ENCODE assay signal across 10 mouse cellular contexts in the genomic region with DNA sequence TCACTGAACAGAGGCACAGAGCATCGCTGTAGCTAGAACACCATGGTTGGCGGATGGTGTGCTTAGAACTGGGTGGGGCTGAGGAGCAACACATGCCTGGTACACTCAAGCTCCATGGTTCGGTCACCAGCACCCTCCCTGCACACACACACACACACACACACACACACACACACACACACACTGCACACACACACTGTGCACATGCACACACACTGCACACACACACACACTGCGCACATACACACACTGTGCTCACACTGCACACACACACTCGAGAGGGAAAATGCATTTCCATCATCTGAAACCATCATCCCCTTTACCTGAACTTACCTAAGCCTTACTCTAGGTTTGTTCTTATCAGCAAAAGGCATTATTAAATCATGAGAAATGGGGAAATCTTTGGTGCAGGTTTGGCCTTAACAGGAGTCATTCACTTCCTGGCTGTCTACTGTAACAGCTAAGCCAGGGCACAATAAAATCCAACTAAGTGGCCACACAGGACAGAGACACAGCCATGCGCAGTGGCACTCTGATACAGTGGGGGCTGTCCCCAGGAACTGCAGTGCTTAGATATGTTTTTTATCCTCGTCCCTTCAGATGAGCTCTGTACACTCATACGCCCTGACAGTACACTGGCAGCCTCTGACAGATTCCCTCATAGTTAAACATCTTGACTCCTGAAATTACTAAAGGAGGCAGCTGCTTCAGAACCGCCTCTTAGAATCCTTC. TPM values are rescaled to one million over a fixed set of nuclear protein-coding genes. Genes with fewer than 3 reads are reported as not detected.
DNase-seq lines count a peak whose midpoint lies in the region; ATAC-seq and TF ChIP-seq lines count a peak whose summit lies in the region.
"Had no signal": no experiment of that assay in that cellular context is flagged by ENCODE, and none has a peak within 500 bp of the region (broad histone marks: within the 10 kb centered on the region; RNA-seq: fewer than 3 reads in every experiment).

No protein-coding gene starts in this region.

- TF ChIP-seq CTCF in kidney, postnatal 0 days (IDR thresholded peaks at IDR 0.05; ENCODE audit: low read depth) = no peak
- TF ChIP-seq CTCF in hindbrain, postnatal 0 days (IDR thresholded peaks at IDR 0.05; ENCODE audit: low read depth) = no peak

- peak overlapping the region; percentile 85 for H3K27ac ChIP-seq in kidney, postnatal 0 days
- peak overlapping the region; percentile 78 for H3K27ac ChIP-seq in forebrain, embryonic 12.5 days
- H3K27ac ChIP-seq in hindbrain, postnatal 0 days = no peak overlapping the region
- 0 out of 2 replicates have a peak overlapping the region, but pooled peaks have one; percentile 18 for H3K27ac ChIP-seq in neural tube, embryonic 15.5 days (replicated peaks)

- no peaks in the 10 kb centered on the region for H3K27me3 ChIP-seq in kidney, postnatal 0 days (ENCODE audit: insufficient read depth, low read length)
- no peaks in the 10 kb centered on the region; the same call in 1 of the 2 replicates for H3K27me3 ChIP-seq in forebrain, embryonic 12.5 days
- no peaks in the 10 kb centered on the region for H3K27me3 ChIP-seq in hindbrain, postnatal 0 days (ENCODE audit: insufficient read depth, low read length)
- no peaks in the 10 kb centered on the region for H3K27me3 ChIP-seq in neural tube, embryonic 15.5 days (replicated peaks)

- H3K4me3 ChIP-seq in kidney, postnatal 0 days (replicated peaks; ENCODE audit: low read depth, low read length) = no peak overlapping the region
- no peak overlapping the region for H3K4me3 ChIP-seq in forebrain, embryonic 12.5 days (replicated peaks)
- no peak overlapping the region for H3K4me3 ChIP-seq in hindbrain, postnatal 0 days (ENCODE audit: low read length)
- H3K4me3 ChIP-seq in neural tube, embryonic 15.5 days (replicated peaks) = no peak overlapping the region

- no peak for DNase-seq in kidney, postnatal 0 days (ENCODE audit: low spot score)
- DNase-seq in kidney, adult 18-20 months = no peak
- no peak for DNase-seq in hindbrain, postnatal 0 days (ENCODE audit: low spot score)
- DNase-seq in left cerebral cortex, postnatal 25 days (ENCODE audit: low spot score in 2 of 2) = no peak
- DNase-seq in adrenal gland, adult (ENCODE audit: inconsistent age in 2 of 2, low spot score in 1 of 2) = no peak
- DNase-seq: cerebellum, postnatal 10 days; left cerebral cortex, postnatal 4 days had no signal

- H3K4me1 ChIP-seq in kidney, postnatal 0 days (replicated peaks; ENCODE audit: insufficient read depth, low read length) = peaks cover 62% of the 10 kb centered on the region
- H3K4me1 ChIP-seq in forebrain, embryonic 12.5 days = peaks cover 40% of the 10 kb centered on the region
- H3K4me1 ChIP-seq in hindbrain, postnatal 0 days (ENCODE audit: insufficient read depth, low read length) = peaks cover 10% of the 10 kb centered on the region
- peaks cover 21% of the 10 kb centered on the region for H3K4me1 ChIP-seq in neural tube, embryonic 15.5 days

- H3K36me3 ChIP-seq in kidney, postnatal 0 days (ENCODE audit: insufficient read depth, low read length) = no peaks in the 10 kb centered on the region
- H3K36me3 ChIP-seq in forebrain, embryonic 12.5 days (replicated peaks) = no peaks in the 10 kb centered on the region
- no peaks in the 10 kb centered on the region for H3K36me3 ChIP-seq in hindbrain, postnatal 0 days (ENCODE audit: insufficient read depth, low read length)
- H3K36me3 ChIP-seq in neural tube, embryonic 15.5 days = no peaks in the 10 kb centered on the region
- H3K36me3 ChIP-seq: G1E had no signal

- peak; percentile 26; the same call in 1 of the 2 replicates for ATAC-seq in kidney, postnatal 0 days (replicated peaks; ENCODE audit: low FRiP score, low read depth)
- ATAC-seq in forebrain, embryonic 12.5 days (ENCODE audit: low FRiP score) = 0 out of 2 replicates have a peak, but pooled peaks have one; percentile 28
- ATAC-seq in hindbrain, postnatal 0 days = peak; percentile 76
- no peak; the same call in 1 of the 2 replicates for ATAC-seq in neural tube, embryonic 15.5 days (ENCODE audit: low FRiP score)

- no peak overlapping the region for H3K4me2 ChIP-seq in kidney, postnatal 0 days (ENCODE audit: low read length)
- H3K4me2 ChIP-seq in forebrain, embryonic 12.5 days = no peak overlapping the region
- H3K4me2 ChIP-seq in hindbrain, postnatal 0 days (ENCODE audit: low read depth, low read length) = no peak overlapping the region
- no peak overlapping the region for H3K4me2 ChIP-seq in neural tube, embryonic 15.5 days

- no peaks in the 10 kb centered on the region for H3K9me3 ChIP-seq in kidney, postnatal 0 days (replicated peaks; ENCODE audit: low read length)
- no peaks in the 10 kb centered on the region for H3K9me3 ChIP-seq in forebrain, embryonic 12.5 days
- no peaks in the 10 kb centered on the region for H3K9me3 ChIP-seq in hindbrain, postnatal 0 days (ENCODE audit: low read length)
- H3K9me3 ChIP-seq in neural tube, embryonic 15.5 days (replicated peaks) = no peaks in the 10 kb centered on the region
- H3K9me3 ChIP-seq: G1E had no signal

- 59% methylated on average over 9 of the region's 9 CpGs for WGBS in kidney, postnatal 0 days
- 57% methylated on average over 9 of the region's 9 CpGs for WGBS in forebrain, embryonic 12.5 days
- 63% methylated on average over 9 of the region's 9 CpGs for WGBS in hindbrain, postnatal 0 days
- 71% methylated on average over 9 of the region's 9 CpGs for WGBS in neural tube, embryonic 15.5 days

- H3K9ac ChIP-seq in kidney, postnatal 0 days (ENCODE audit: low read depth, low read length) = no peak overlapping the region
- no peak overlapping the region for H3K9ac ChIP-seq in forebrain, embryonic 12.5 days
- H3K9ac ChIP-seq in hindbrain, postnatal 0 days (replicated peaks; ENCODE audit: low read length) = no peak overlapping the region
- no peak overlapping the region for H3K9ac ChIP-seq in neural tube, embryonic 15.5 days (replicated peaks)

- intact Hi-C loops in left cerebral cortex, postnatal 25 days (cut with DNase I) = no loop called here

RNA-seq across cellular contexts. Expression of a gene that starts 49.1 kb away (rescaled TPM):
- 305 and 310 TPM in 2 replicates for polyA plus RNA-seq in kidney, postnatal 0 days (2015; fragmentation: Nextera tagmentation; extraction: Ambion mirVana)
- 100 and 102 TPM in 2 replicates for polyA plus RNA-seq in forebrain, embryonic 12.5 days (2016; fragmentation: Nextera tagmentation; extraction: Ambion mirVana)
- 203 and 254 TPM in 2 replicates for total RNA-seq in hindbrain, postnatal 0 days (2014; rRNA removed)
- polyA plus RNA-seq in hindbrain, postnatal 0 days (2015; fragmentation: Nextera tagmentation; extraction: Ambion mirVana) = 46.4 and 55.6 TPM in 2 replicates
- 79.3 and 96.2 TPM in 2 replicates for polyA plus RNA-seq in neural tube, embryonic 15.5 days (2015; fragmentation: Nextera tagmentation; extraction: Ambion mirVana)
- total RNA-seq in left cerebral cortex, postnatal 25 days (2021) = 10 to 100 TPM; 55.5 to 63.1 TPM
- polyA plus RNA-seq: G1E had no signal

RNA-seq across cellular contexts. Expression of a gene that starts 49.1 kb away (rescaled TPM):
- 139 and 140 TPM in 2 replicates for polyA plus RNA-seq in kidney, postnatal 0 days (2015; fragmentation: Nextera tagmentation; extraction: Ambion mirVana)
- polyA plus RNA-seq in forebrain, embryonic 12.5 days (2016; fragmentation: Nextera tagmentation; extraction: Ambion mirVana) = 50.0 and 51.3 TPM in 2 replicates
- 76.6 and 95.8 TPM in 2 replicates for total RNA-seq in hindbrain, postnatal 0 days (2014; rRNA removed)
- 26.5 and 27.8 TPM in 2 replicates for polyA plus RNA-seq in hindbrain, postnatal 0 days (2015; fragmentation: Nextera tagmentation; extraction: Ambion mirVana)
- polyA plus RNA-seq in neural tube, embryonic 15.5 days (2015; fragmentation: Nextera tagmentation; extraction: Ambion mirVana) = 35.4 and 43.7 TPM in 2 replicates
- total RNA-seq in left cerebral cortex, postnatal 25 days (2021) = 10 to 100 TPM; 47.5 to 52.4 TPM
- polyA plus RNA-seq: G1E had no signal
